Mouse (Mus musculus) cortical plate, adult 2 months (tissue): ENCODE measurements at regions not wholly inside any gene's neighbourhood (a gene's known extent, or its start where the extent isn't known, plus 50 kb on each side); places are given as distances from the start of the nearest gene placed in this dataset.

Source experiments
- CTCF ChIP-seq: fragments of 200-500 bp; IDR thresholded peaks from 2 replicates; pipeline ENCODE4 v1.5.1; 2011; ENCODE audit warnings: mild to moderate bottlenecking, control low read depth, low read length; ENCODE audit not compliant: insufficient read depth; ENCODE audit errors: extremely low read depth
- POLR2A ChIP-seq: fragments of 200-500 bp; IDR thresholded peaks from 2 replicates; pipeline ENCODE4 v1.6.1; 2011; ENCODE audit warnings: mild to moderate bottlenecking, low read length, control low read depth; ENCODE audit not compliant: insufficient read depth; ENCODE audit errors: extremely low read depth

DNA sequence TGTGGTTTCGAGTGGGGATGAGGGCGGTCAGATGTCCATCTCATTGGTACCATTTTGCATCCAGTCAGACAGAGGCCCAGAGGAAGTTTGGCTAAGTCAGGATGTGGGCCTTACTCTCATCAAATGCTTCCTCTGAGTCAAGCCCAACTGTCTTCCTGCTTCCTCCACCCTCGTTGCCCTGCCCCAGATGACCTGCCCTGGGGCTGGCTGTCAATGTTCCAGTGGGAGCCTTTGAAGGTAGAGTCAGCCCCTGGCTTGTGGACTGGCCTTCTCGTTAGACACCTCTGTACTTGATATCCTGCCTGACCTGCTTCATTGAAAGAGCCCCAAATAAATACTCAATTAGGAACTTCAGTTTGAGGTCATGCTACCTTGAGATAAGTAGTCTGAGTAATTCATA, 179.4 kb downstream of the Plpp3 start:
- no peak for TF ChIP-seq POLR2A
- no peak for TF ChIP-seq CTCF
